Mouse (Mus musculus) embryonic facial prominence, embryonic 12.5 days (tissue): ENCODE measurements around the gene Ugt1a10. TPM values are rescaled to one million over a fixed set of nuclear protein-coding genes. Genes with fewer than 3 reads are reported as not detected.

Experiments
- ATAC-seq: fragments of 200-750 bp; cut with Nextera tagmentation; 2 replicates; pipeline ENCODE4 v1.8.0; 2017; ENCODE audit not compliant: insufficient number of reproducible peaks, insufficient read depth, low FRiP score, low TSS enrichment
- H3K27ac ChIP-seq: fragments of 300-500 bp; sonication (generic); 2 replicates; pipeline ENCODE4 v1.5.1; 2016; ENCODE audit warnings: mild to moderate bottlenecking
- H3K27me3 ChIP-seq: fragments of 300-500 bp; sonication (generic); 2 replicates; pipeline ENCODE4 v1.6.1; 2016; ENCODE audit warnings: mild to moderate bottlenecking, moderate library complexity
- H3K36me3 ChIP-seq: fragments of 300-500 bp; sonication (generic); 2 replicates; pipeline ENCODE4 v1.6.1; 2016; ENCODE audit warnings: mild to moderate bottlenecking
- H3K4me1 ChIP-seq: fragments of 300-500 bp; sonication (generic); 2 replicates; pipeline ENCODE4 v1.6.1; 2016
- H3K4me2 ChIP-seq: fragments of 300-500 bp; sonication (generic); replicated peaks from 2 replicates; pipeline ENCODE4 v1.6.1; 2016; ENCODE audit warnings: mild to moderate bottlenecking, moderate library complexity
- H3K4me3 ChIP-seq: fragments of 300-500 bp; sonication (generic); 2 replicates; pipeline ENCODE4 v1.5.1; 2016; ENCODE audit warnings: mild to moderate bottlenecking
- H3K9ac ChIP-seq: fragments of 300-500 bp; sonication (generic); 2 replicates; pipeline ENCODE4 v1.6.1; 2016; ENCODE audit warnings: mild to moderate bottlenecking, moderate library complexity
- H3K9me3 ChIP-seq: fragments of 300-500 bp; sonication (generic); 2 replicates; pipeline ENCODE4 v1.6.1; 2016; ENCODE audit warnings: mild to moderate bottlenecking, moderate library complexity
- WGBS: fragments of 180-500 bp; shearing (Covaris S2); methylation state at CpG from one replicate; pipeline ENCODE4 v1.1.7; 2016; 5-methylcytosine and 5-hydroxymethylcytosine counted together
- polyA plus RNA-seq: library from polyadenylated mRNA; unstranded; fragments of >200 nt; fragmentation: Nextera tagmentation; extraction: Ambion mirVana; gene quantifications from 2 replicates; pipeline ENCODE4 v1.2.1, GENCODE M21; 2016

The Ugt1a10 gene
- polyA plus RNA-seq, 1 experiment from 2014 or later: not detected

DNA sequence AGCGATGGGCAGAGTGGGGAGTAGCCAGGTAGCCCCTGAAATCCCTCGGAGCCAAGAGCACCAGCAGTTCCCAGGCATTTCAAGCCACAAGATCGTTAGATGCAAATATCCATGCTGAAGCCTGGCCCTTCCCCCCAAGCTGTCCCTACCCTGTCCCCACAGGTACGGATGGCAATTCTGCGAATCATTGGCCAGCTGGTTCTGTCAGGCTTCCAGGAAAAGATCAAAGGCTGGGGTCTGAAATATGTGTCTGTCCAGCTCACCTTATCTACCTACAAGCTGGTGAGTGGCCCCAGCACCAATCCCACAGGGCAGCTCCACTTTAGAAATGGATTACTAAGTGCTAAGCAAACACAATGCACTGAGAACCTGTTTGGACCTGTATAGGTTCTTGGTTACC lies 182.1 kb downstream of the Ugt1a10 start:
- H3K27me3 ChIP-seq: no peaks in the 10 kb centered on the region
- H3K4me1 ChIP-seq: no peaks in the 10 kb centered on the region
- H3K36me3 ChIP-seq: no peaks in the 10 kb centered on the region
- H3K4me3 ChIP-seq: no peak overlapping the region
- WGBS: 81% methylated on average over 5 of the region's 5 CpGs
- no peak overlapping the region for H3K27ac ChIP-seq
- ATAC-seq: no peak
- H3K4me2 ChIP-seq: no peak overlapping the region
- no peak overlapping the region for H3K9ac ChIP-seq
- peaks cover 90% of the 10 kb centered on the region for H3K9me3 ChIP-seq

DNA sequence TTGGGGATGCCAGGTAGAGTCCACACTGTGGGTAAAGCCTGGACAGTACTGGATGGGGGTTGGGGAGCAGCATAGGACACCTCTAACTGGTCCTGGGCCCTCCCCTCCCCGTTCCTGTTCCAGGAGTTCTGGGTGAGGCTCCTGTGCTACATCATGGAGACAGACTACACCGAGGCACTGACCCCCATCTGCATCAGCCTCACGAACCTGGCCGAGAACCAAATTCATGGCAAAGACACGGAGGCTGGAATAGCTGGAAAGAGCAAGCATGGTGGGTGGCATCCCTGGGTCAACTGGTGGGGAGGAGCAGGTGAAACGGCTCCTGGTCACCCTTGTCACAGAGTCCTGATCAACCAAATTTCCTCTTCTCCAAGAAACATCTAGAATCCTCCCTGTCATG lies 183.6 kb downstream of the Ugt1a10 start:
- Histone ChIP-seq H3K9me3 (peaks cover 88% of the 10 kb centered on the region), H3K27me3 (no peaks in the 10 kb centered on the region), H3K27ac (no peak overlapping the region), H3K9ac (no peak overlapping the region), H3K4me1 (no peaks in the 10 kb centered on the region), H3K4me2 (no peak overlapping the region), H3K4me3 (no peak overlapping the region), H3K36me3 (no peaks in the 10 kb centered on the region)
- 78% methylated on average over 6 of the region's 6 CpGs for WGBS
- ATAC-seq: peak; percentile 23; the same call in 1 of the 2 replicates

DNA sequence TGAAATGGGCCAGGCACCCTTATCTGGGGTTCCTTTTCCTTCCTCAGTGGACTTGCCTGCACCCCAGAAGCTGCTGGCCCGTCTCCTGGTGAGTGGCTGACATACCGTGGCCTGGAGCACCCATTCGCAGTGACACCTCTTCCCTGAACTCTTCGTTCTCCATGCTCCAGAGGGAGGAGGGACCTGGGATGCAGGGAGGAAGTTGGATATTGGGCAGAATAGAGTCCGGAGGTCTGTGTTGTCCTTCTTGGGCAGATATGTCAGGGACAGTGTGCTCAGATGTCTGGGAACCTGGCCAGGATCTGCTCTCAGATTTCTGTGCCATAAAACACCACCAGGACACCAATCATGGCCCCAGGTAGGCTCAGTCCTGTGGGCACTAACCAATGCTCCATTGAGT lies 184.9 kb downstream of the Ugt1a10 start:
- H3K27ac ChIP-seq: no peak overlapping the region
- H3K4me1 ChIP-seq: no peaks in the 10 kb centered on the region
- H3K9me3 ChIP-seq: peaks cover 88% of the 10 kb centered on the region
- 73% methylated on average over 5 of the region's 5 CpGs for WGBS
- H3K27me3 ChIP-seq: no peaks in the 10 kb centered on the region
- H3K36me3 ChIP-seq: no peaks in the 10 kb centered on the region
- ATAC-seq: no peak
- H3K4me3 ChIP-seq: no peak overlapping the region
- no peak overlapping the region for H3K9ac ChIP-seq
- H3K4me2 ChIP-seq: no peak overlapping the region

- 70% methylated on average over 4 of the region's 4 CpGs for WGBS
- no peak for ATAC-seq
- H3K9me3 ChIP-seq: peaks cover 88% of the 10 kb centered on the region
Measured at GRCm38 (mm10) chr1:88240579-88240978, 185.4 kb downstream of the Ugt1a10 start.

GRCm38 (mm10) chr1:88243861-88244260 lies 188.7 kb downstream of the Ugt1a10 start:
- Histone ChIP-seq H3K27me3 (no peaks in the 10 kb centered on the region), H3K9me3 (peaks cover 88% of the 10 kb centered on the region), H3K36me3 (no peaks in the 10 kb centered on the region), H3K4me1 (no peaks in the 10 kb centered on the region), H3K9ac (no peak overlapping the region), H3K4me2 (no peak overlapping the region), H3K27ac (no peak overlapping the region), H3K4me3 (no peak overlapping the region)
- no peak for ATAC-seq
- WGBS: 63% methylated on average over 5 of the region's 5 CpGs

More at GRCm38 (mm10) chr1:88240579-88240978, 185.4 kb downstream of the Ugt1a10 start:
- Histone ChIP-seq H3K36me3 (no peaks in the 10 kb centered on the region), H3K27me3 (no peaks in the 10 kb centered on the region), H3K4me2 (no peak overlapping the region), H3K4me1 (no peaks in the 10 kb centered on the region), H3K4me3 (no peak overlapping the region), H3K27ac (no peak overlapping the region), H3K9ac (no peak overlapping the region)

- Histone ChIP-seq H3K27ac (no peak overlapping the region), H3K9me3 (peaks cover 88% of the 10 kb centered on the region), H3K36me3 (no peaks in the 10 kb centered on the region), H3K27me3 (no peaks in the 10 kb centered on the region), H3K4me3 (no peak overlapping the region), H3K4me2 (no peak overlapping the region), H3K4me1 (no peaks in the 10 kb centered on the region), H3K9ac (no peak overlapping the region)
- WGBS: 75% methylated on average over 6 of the region's 6 CpGs
- no peak for ATAC-seq
Measured at GRCm38 (mm10) chr1:88245881-88246280, 190.7 kb downstream of the Ugt1a10 start.

DNA sequence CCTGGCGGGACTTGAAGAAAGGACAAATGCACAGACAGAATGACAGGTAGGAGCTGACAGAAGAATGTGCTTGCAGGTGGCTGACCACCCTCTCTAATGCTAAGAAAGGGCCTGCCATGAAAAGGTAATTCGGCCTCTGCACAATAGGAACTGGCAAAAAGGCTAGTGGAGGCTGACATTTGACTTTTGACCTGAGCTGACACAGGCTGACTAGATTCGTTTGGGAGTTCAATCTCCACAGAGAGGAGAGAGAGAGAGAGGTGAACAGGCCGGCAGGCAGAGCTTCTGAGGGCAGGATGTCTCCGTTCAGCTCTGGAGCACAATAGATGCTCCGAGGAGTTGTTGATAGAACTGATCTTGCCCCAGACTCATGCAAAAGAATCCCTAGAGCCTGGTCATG lies 191.2 kb downstream of the Ugt1a10 start:
- Histone ChIP-seq H3K4me1 (no peaks in the 10 kb centered on the region), H3K9ac (no peak overlapping the region), H3K36me3 (no peaks in the 10 kb centered on the region), H3K4me3 (no peak overlapping the region), H3K27ac (no peak overlapping the region), H3K9me3 (peaks cover 90% of the 10 kb centered on the region), H3K27me3 (no peaks in the 10 kb centered on the region), H3K4me2 (no peak overlapping the region)
- WGBS: 44% methylated on average over 6 of the region's 6 CpGs
- no peak for ATAC-seq

GRCm38 (mm10) chr1:88247660-88248059 lies 192.5 kb downstream of the Ugt1a10 start:
- 50% methylated on average over 2 of the region's 2 CpGs for WGBS
- Histone ChIP-seq H3K27me3 (no peaks in the 10 kb centered on the region), H3K9ac (no peak overlapping the region), H3K27ac (no peak overlapping the region), H3K9me3 (peaks cover 91% of the 10 kb centered on the region), H3K4me2 (no peak overlapping the region), H3K4me3 (no peak overlapping the region), H3K4me1 (no peaks in the 10 kb centered on the region), H3K36me3 (no peaks in the 10 kb centered on the region)
- no peak for ATAC-seq

GRCm38 (mm10) chr1:88248658-88249057 lies 193.5 kb downstream of the Ugt1a10 start:
- Histone ChIP-seq H3K36me3 (no peaks in the 10 kb centered on the region), H3K4me2 (no peak overlapping the region), H3K27ac (no peak overlapping the region), H3K4me3 (no peak overlapping the region), H3K9me3 (peaks cover 90% of the 10 kb centered on the region), H3K9ac (no peak overlapping the region), H3K27me3 (no peaks in the 10 kb centered on the region), H3K4me1 (no peaks in the 10 kb centered on the region)
- 69% methylated on average over 4 of the region's 4 CpGs for WGBS
- no peak for ATAC-seq

- H3K27me3 ChIP-seq: no peaks in the 10 kb centered on the region
- WGBS: 78% methylated on average over 7 of the region's 7 CpGs
- no peak for ATAC-seq
Measured at GRCm38 (mm10) chr1:88249596-88249995, 194.4 kb downstream of the Ugt1a10 start.

DNA sequence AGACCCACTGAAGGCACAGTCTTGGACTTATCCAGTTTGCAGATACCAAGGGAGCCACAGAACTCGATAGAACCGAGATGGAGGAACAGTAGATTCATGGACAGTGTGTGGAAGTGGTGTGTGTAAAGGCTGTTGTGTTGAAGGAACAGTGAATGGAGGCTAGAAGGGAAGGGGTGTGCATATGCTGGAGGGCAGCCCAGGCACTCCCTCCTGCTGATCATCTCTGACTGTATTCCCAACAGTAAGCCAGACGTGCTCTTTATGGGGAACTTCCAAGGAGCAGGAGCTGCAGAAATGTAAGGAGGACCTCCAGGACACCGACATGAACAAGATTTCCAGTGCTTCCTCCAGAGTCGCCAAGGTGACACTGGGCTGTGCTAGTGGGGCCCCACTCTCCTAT lies 194.8 kb downstream of the Ugt1a10 start:
- no peak for ATAC-seq
- no peak overlapping the region for H3K4me2 ChIP-seq
- 78% methylated on average over 5 of the region's 5 CpGs for WGBS
- H3K4me3 ChIP-seq: no peak overlapping the region
- no peaks in the 10 kb centered on the region for H3K4me1 ChIP-seq
- H3K9me3 ChIP-seq: peaks cover 88% of the 10 kb centered on the region
- H3K9ac ChIP-seq: no peak overlapping the region
- no peaks in the 10 kb centered on the region for H3K36me3 ChIP-seq
- H3K27me3 ChIP-seq: no peaks in the 10 kb centered on the region
- no peak overlapping the region for H3K27ac ChIP-seq

More at GRCm38 (mm10) chr1:88249596-88249995, 194.4 kb downstream of the Ugt1a10 start:
- Histone ChIP-seq H3K4me3 (no peak overlapping the region), H3K4me2 (no peak overlapping the region), H3K9ac (no peak overlapping the region), H3K36me3 (no peaks in the 10 kb centered on the region), H3K27ac (no peak overlapping the region), H3K4me1 (no peaks in the 10 kb centered on the region), H3K9me3 (peaks cover 88% of the 10 kb centered on the region)

DNA sequence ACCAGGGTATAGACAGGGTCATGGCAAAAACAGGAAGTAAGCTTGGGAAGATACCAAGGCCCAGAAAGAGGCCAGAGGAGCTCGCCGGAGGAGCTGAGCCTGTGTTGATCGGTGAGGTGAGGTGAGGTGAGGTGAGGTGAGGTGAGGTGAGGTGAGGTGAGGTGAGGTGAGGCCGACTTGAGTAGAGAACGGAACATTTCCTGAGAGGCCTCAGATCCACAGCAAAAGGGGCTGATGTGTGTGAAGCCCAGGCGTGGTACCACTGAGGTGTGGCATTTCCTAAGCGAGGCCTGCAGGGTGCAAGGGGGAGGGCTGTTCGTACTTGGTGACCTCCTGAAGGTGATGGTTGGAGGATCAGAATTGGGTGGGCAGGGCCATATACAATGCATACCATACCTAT lies 197.9 kb downstream of the Ugt1a10 start:
- no peak overlapping the region for H3K4me3 ChIP-seq
- ATAC-seq: no peak
- WGBS: 74% methylated on average over 8 of the region's 8 CpGs

GRCm38 (mm10) chr1:88253540-88253939 lies 198.4 kb downstream of the Ugt1a10 start:
- Histone ChIP-seq H3K4me1 (no peaks in the 10 kb centered on the region), H3K36me3 (no peaks in the 10 kb centered on the region), H3K27ac (no peak overlapping the region), H3K4me3 (no peak overlapping the region), H3K27me3 (no peaks in the 10 kb centered on the region), H3K4me2 (no peak overlapping the region), H3K9ac (no peak overlapping the region), H3K9me3 (peaks cover 91% of the 10 kb centered on the region)
- 68% methylated on average over 6 of the region's 6 CpGs for WGBS
- no peak for ATAC-seq

More for the DNA sequence above, 197.9 kb downstream of the Ugt1a10 start:
- H3K27ac ChIP-seq: no peak overlapping the region
- peaks cover 91% of the 10 kb centered on the region for H3K9me3 ChIP-seq
- no peaks in the 10 kb centered on the region for H3K4me1 ChIP-seq
- H3K9ac ChIP-seq: no peak overlapping the region
- no peaks in the 10 kb centered on the region for H3K27me3 ChIP-seq
- no peaks in the 10 kb centered on the region for H3K36me3 ChIP-seq
- no peak overlapping the region for H3K4me2 ChIP-seq
